Mouse (Mus musculus): Measurements from ENCODE around the gene Hmgcr. TPM values are rescaled to one million over a fixed set of nuclear protein-coding genes. Genes with fewer than 3 reads are reported as not detected.

The Hmgcr gene
- 91.9 and 128 TPM in 2 replicates for polyA plus RNA-seq (2012; rRNA removed)

GRCm38 (mm10) chr13:96670406-96671077 lies at the start of gene Hmgcr:
Gene Hmgcr (minus strand): TSS chr13:96670936.
- DNase-seq (ENCODE audit: low read depth): peak; percentile 100
- TF ChIP-seq POLR2A (IDR thresholded peaks at IDR 0.05; ENCODE audit: borderline replicate concordance, extremely low read depth, insufficient read depth, insufficient read length, poor library complexity, severe bottlenecking): peak; percentile 95
- TF ChIP-seq CTCF (IDR thresholded peaks at IDR 0.05; ENCODE audit: borderline replicate concordance, extremely low read depth, insufficient read depth, insufficient read length): 0 out of 2 replicates have a peak, but pooled peaks have one; percentile 7

GRCm38 (mm10) chr13:96720003-96720402 lies 49.3 kb upstream of the Hmgcr start:
- no peak for TF ChIP-seq POLR2A (IDR thresholded peaks at IDR 0.05; ENCODE audit: borderline replicate concordance, extremely low read depth, insufficient read depth, insufficient read length, poor library complexity, severe bottlenecking)
- TF ChIP-seq CTCF (IDR thresholded peaks at IDR 0.05; ENCODE audit: borderline replicate concordance, extremely low read depth, insufficient read depth, insufficient read length): no peak
- no peak for DNase-seq (ENCODE audit: low read depth)

- DNase-seq (ENCODE audit: low read depth): no peak
- TF ChIP-seq CTCF (IDR thresholded peaks at IDR 0.05; ENCODE audit: borderline replicate concordance, extremely low read depth, insufficient read depth, insufficient read length) (no peak), POLR2A (IDR thresholded peaks at IDR 0.05; ENCODE audit: borderline replicate concordance, extremely low read depth, insufficient read depth, insufficient read length, poor library complexity, severe bottlenecking) (no peak)
These were observed 47.1 kb upstream of the Hmgcr start for GRCm38 (mm10) chr13:96717821-96718220.

GRCm38 (mm10) chr13:96716311-96716710 lies 45.6 kb upstream of the Hmgcr start:
- no peak for DNase-seq (ENCODE audit: low read depth)
- TF ChIP-seq CTCF (IDR thresholded peaks at IDR 0.05; ENCODE audit: borderline replicate concordance, extremely low read depth, insufficient read depth, insufficient read length) (no peak), POLR2A (IDR thresholded peaks at IDR 0.05; ENCODE audit: borderline replicate concordance, extremely low read depth, insufficient read depth, insufficient read length, poor library complexity, severe bottlenecking) (no peak)

GRCm38 (mm10) chr13:96709269-96710233 lies 38.8 kb upstream of the Hmgcr start:
- no peak for DNase-seq (ENCODE audit: low read depth)
- TF ChIP-seq POLR2A (IDR thresholded peaks at IDR 0.05; ENCODE audit: borderline replicate concordance, extremely low read depth, insufficient read depth, insufficient read length, poor library complexity, severe bottlenecking) (no peak), CTCF (IDR thresholded peaks at IDR 0.05; ENCODE audit: borderline replicate concordance, extremely low read depth, insufficient read depth, insufficient read length) (no peak)

GRCm38 (mm10) chr13:96702567-96703278 lies 32.0 kb upstream of the Hmgcr start:
- no peak for DNase-seq (ENCODE audit: low read depth)
- TF ChIP-seq CTCF (IDR thresholded peaks at IDR 0.05; ENCODE audit: borderline replicate concordance, extremely low read depth, insufficient read depth, insufficient read length) (no peak), POLR2A (IDR thresholded peaks at IDR 0.05; ENCODE audit: borderline replicate concordance, extremely low read depth, insufficient read depth, insufficient read length, poor library complexity, severe bottlenecking) (no peak)

GRCm38 (mm10) chr13:96697805-96698586 lies 27.3 kb upstream of the Hmgcr start:
- DNase-seq (ENCODE audit: low read depth): peak; percentile 3
- TF ChIP-seq CTCF (IDR thresholded peaks at IDR 0.05; ENCODE audit: borderline replicate concordance, extremely low read depth, insufficient read depth, insufficient read length): no peak
- TF ChIP-seq POLR2A (IDR thresholded peaks at IDR 0.05; ENCODE audit: borderline replicate concordance, extremely low read depth, insufficient read depth, insufficient read length, poor library complexity, severe bottlenecking): no peak

- no peak for TF ChIP-seq POLR2A (IDR thresholded peaks at IDR 0.05; ENCODE audit: borderline replicate concordance, extremely low read depth, insufficient read depth, insufficient read length, poor library complexity, severe bottlenecking)
- no peak for TF ChIP-seq CTCF (IDR thresholded peaks at IDR 0.05; ENCODE audit: borderline replicate concordance, extremely low read depth, insufficient read depth, insufficient read length)
- no peak for DNase-seq (ENCODE audit: low read depth)
These were observed 24.7 kb upstream of the Hmgcr start for GRCm38 (mm10) chr13:96695428-96695827.

GRCm38 (mm10) chr13:96689901-96690300 lies 19.2 kb upstream of the Hmgcr start:
- no peak for DNase-seq (ENCODE audit: low read depth)
- TF ChIP-seq CTCF (IDR thresholded peaks at IDR 0.05; ENCODE audit: borderline replicate concordance, extremely low read depth, insufficient read depth, insufficient read length) (no peak), POLR2A (IDR thresholded peaks at IDR 0.05; ENCODE audit: borderline replicate concordance, extremely low read depth, insufficient read depth, insufficient read length, poor library complexity, severe bottlenecking) (no peak)

GRCm38 (mm10) chr13:96687261-96687660 lies 16.5 kb upstream of the Hmgcr start:
- TF ChIP-seq CTCF (IDR thresholded peaks at IDR 0.05; ENCODE audit: borderline replicate concordance, extremely low read depth, insufficient read depth, insufficient read length) (no peak), POLR2A (IDR thresholded peaks at IDR 0.05; ENCODE audit: borderline replicate concordance, extremely low read depth, insufficient read depth, insufficient read length, poor library complexity, severe bottlenecking) (no peak)
- no peak for DNase-seq (ENCODE audit: low read depth)

All from brain, embryonic 14.5 days (tissue).